Mouse (Mus musculus): ENCODE measurements around the gene C1ra.
A peak's percentile ranks its signal among the peaks of the same experiment; 100 is the strongest.
"Not testable (repeated sequence)": the region's sequence is repeated elsewhere in the genome, so short reads cannot be mapped to it uniquely, and the experiment has no call there.

Gene C1ra

GRCm38 (mm10) chr6:124512355-124512836 lies at the start of gene C1ra:
Gene C1ra (plus strand): TSS chr6:124512405.
- peak; percentile 75 for DNase-seq (ENCODE audit: low spot score)

- no peak for DNase-seq (ENCODE audit: low spot score)
These were observed 48.3 kb upstream of the C1ra start for GRCm38 (mm10) chr6:124463881-124464291.

GRCm38 (mm10) chr6:124464305-124465271 lies 47.6 kb upstream of the C1ra start, which contains the start of gene Clstn3:
Gene Clstn3 (minus strand): TSS chr6:124464794.
- DNase-seq (ENCODE audit: low spot score) = peak; percentile 91

- peak; percentile 4 for DNase-seq (ENCODE audit: low spot score)
These were observed 46.9 kb upstream of the C1ra start for GRCm38 (mm10) chr6:124465299-124465698.

GRCm38 (mm10) chr6:124465729-124466128 lies 46.5 kb upstream of the C1ra start:
- no peak for DNase-seq (ENCODE audit: low spot score)

GRCm38 (mm10) chr6:124471121-124471520 lies 41.1 kb upstream of the C1ra start:
- DNase-seq (ENCODE audit: low spot score) = no peak

- DNase-seq (ENCODE audit: low spot score) = not testable (repeated sequence)
These were observed 40.2 kb upstream of the C1ra start for GRCm38 (mm10) chr6:124471783-124472638.

GRCm38 (mm10) chr6:124472801-124473200 lies 39.4 kb upstream of the C1ra start:
- DNase-seq (ENCODE audit: low spot score) = peak; percentile 30

GRCm38 (mm10) chr6:124474621-124475020 lies 37.6 kb upstream of the C1ra start:
- no peak for DNase-seq (ENCODE audit: low spot score)

GRCm38 (mm10) chr6:124475335-124476075 lies 36.7 kb upstream of the C1ra start:
- not testable (repeated sequence) for DNase-seq (ENCODE audit: low spot score)

- DNase-seq (ENCODE audit: low spot score) = no peak
These were observed 36.0 kb upstream of the C1ra start for GRCm38 (mm10) chr6:124476216-124476615.

GRCm38 (mm10) chr6:124476796-124477195 lies 35.4 kb upstream of the C1ra start:
- DNase-seq (ENCODE audit: low spot score) = no peak

- DNase-seq (ENCODE audit: low spot score) = no peak
These were observed 35.0 kb upstream of the C1ra start for GRCm38 (mm10) chr6:124477221-124477655.

- DNase-seq (ENCODE audit: low spot score) = no peak
These were observed 34.1 kb upstream of the C1ra start for GRCm38 (mm10) chr6:124477922-124478651.

GRCm38 (mm10) chr6:124478874-124479572 lies 33.2 kb upstream of the C1ra start:
- no peak for DNase-seq (ENCODE audit: low spot score)

GRCm38 (mm10) chr6:124479573-124479930 lies 32.7 kb upstream of the C1ra start:
- no peak for DNase-seq (ENCODE audit: low spot score)

- DNase-seq (ENCODE audit: low spot score) = peak; percentile 60
These were observed 31.9 kb upstream of the C1ra start for GRCm38 (mm10) chr6:124480295-124480694.

- DNase-seq (ENCODE audit: low spot score) = peak; percentile 81
These were observed 30.6 kb upstream of the C1ra start for GRCm38 (mm10) chr6:124481571-124481970.

GRCm38 (mm10) chr6:124483831-124484230 lies 28.4 kb upstream of the C1ra start:
- not testable (repeated sequence) for DNase-seq (ENCODE audit: low spot score)

GRCm38 (mm10) chr6:124484851-124485250 lies 27.4 kb upstream of the C1ra start:
- no peak for DNase-seq (ENCODE audit: low spot score)

All from embryo, embryonic 10.5 days (tissue).